Mouse (Mus musculus) MEL (cell line): ENCODE results near the gene Fut9. TPM values are rescaled to one million over a fixed set of nuclear protein-coding genes. Genes with fewer than 3 reads are reported as not detected.

Experiments used
- DNase-seq: peaks from one replicate; pipeline ENCODE4 v3.0.0; 2011; ENCODE audit warnings: low read depth, low spot score
- H3K27ac ChIP-seq: 2 replicates; pipeline ENCODE4 v1.5.1; 2012; ENCODE audit warnings: low read depth, mild to moderate bottlenecking, control low read depth, low read length, moderate library complexity; ENCODE audit not compliant: control insufficient read depth
- H3K27me3 ChIP-seq, 2 experiments: fragments of 150-350 bp in 1 of 2; sonication (generic) in 1 of 2; 2 replicates each; pipeline ENCODE4 v1.6.1; 2012; ENCODE audit warnings: low read length in 2 of 2, mild to moderate bottlenecking in 2 of 2, improper control_type of control experiment in 1 of 2, moderate library complexity in 1 of 2; ENCODE audit not compliant: insufficient read depth in 2 of 2, control insufficient read depth in 1 of 2
- H3K36me3 ChIP-seq, 2 experiments: 2 replicates each; pipeline ENCODE4 v1.6.1; 2012 to 2014; ENCODE audit warnings: low read length in 2 of 2, improper control_type of control experiment in 1 of 2, inconsistent platforms in 1 of 2, mild to moderate bottlenecking in 1 of 2; ENCODE audit not compliant: insufficient read depth in 2 of 2, control insufficient read depth in 1 of 2
- H3K4me1 ChIP-seq, 2 experiments: fragments of 150-350 bp in 1 of 2; sonication (generic) in 1 of 2; 2 replicates each; pipeline ENCODE4 v1.6.1; 2012; ENCODE audit warnings: low read length in 2 of 2, improper control_type of control experiment in 1 of 2, mild to moderate bottlenecking in 1 of 2; ENCODE audit not compliant: insufficient read depth in 2 of 2, control insufficient read depth in 1 of 2
- H3K4me3 ChIP-seq, 2 experiments: fragments of 150-350 bp in 1 of 2; sonication (generic) in 1 of 2; 2 replicates each; pipeline ENCODE4 v1.5.1; 2012; ENCODE audit warnings: low read depth in 2 of 2, low read length in 2 of 2, mild to moderate bottlenecking in 2 of 2, moderate library complexity in 2 of 2, control low read depth in 1 of 2, improper control_type of control experiment in 1 of 2; ENCODE audit not compliant: control insufficient read depth in 1 of 2, insufficient read depth in 1 of 2
- H3K79me2 ChIP-seq: 2 replicates; pipeline ENCODE4 v1.6.1; 2012; ENCODE audit warnings: mild to moderate bottlenecking, low read length, moderate library complexity; ENCODE audit not compliant: control insufficient read depth, poor library complexity, insufficient read depth
- H3K9ac ChIP-seq: 2 replicates; pipeline ENCODE4 v1.6.1; 2012; ENCODE audit warnings: low read depth, mild to moderate bottlenecking, control low read depth, low read length, moderate library complexity; ENCODE audit not compliant: control insufficient read depth, poor library complexity, severe bottlenecking
- H3K9me3 ChIP-seq: fragments of 150-350 bp; sonication (generic); replicated peaks from 2 replicates; pipeline ENCODE4 v1.6.1; 2012; ENCODE audit warnings: mild to moderate bottlenecking, low read length, improper control_type of control experiment, moderate library complexity; ENCODE audit not compliant: insufficient read depth
- BHLHE40 ChIP-seq: IDR thresholded peaks from 2 replicates; pipeline ENCODE4 v1.6.1; 2012; ENCODE audit warnings: low read depth, mild to moderate bottlenecking, inconsistent platforms, low read length, improper control_type of control experiment, borderline replicate concordance
- E2F4 ChIP-seq: IDR thresholded peaks from 2 replicates; pipeline ENCODE4 v1.6.1; 2011; ENCODE audit warnings: low read depth, low read length, improper control_type of control experiment, borderline replicate concordance
- EP300 ChIP-seq, 2 experiments: IDR thresholded peaks; 2 replicates each; pipeline ENCODE4 v1.6.1; 2011; ENCODE audit warnings: improper control_type of control experiment in 2 of 2, low read length in 2 of 2, low read depth in 1 of 2, mild to moderate bottlenecking in 1 of 2
- GABPA ChIP-seq: IDR thresholded peaks from 2 replicates; pipeline ENCODE4 v1.6.1; 2012; ENCODE audit warnings: low read depth, mild to moderate bottlenecking, inconsistent platforms, low read length, improper control_type of control experiment, moderate library complexity
- HCFC1 ChIP-seq: IDR thresholded peaks from 2 replicates; pipeline ENCODE4 v1.6.1; 2012; ENCODE audit warnings: low read depth, mild to moderate bottlenecking, inconsistent platforms, low read length, improper control_type of control experiment, moderate library complexity
- JUND ChIP-seq: IDR thresholded peaks from 2 replicates; pipeline ENCODE4 v1.6.1; 2011; ENCODE audit warnings: low read depth, mild to moderate bottlenecking, improper control_type of control experiment, low read length
- MXI1 ChIP-seq: IDR thresholded peaks from 2 replicates; pipeline ENCODE4 v1.6.1; 2011; ENCODE audit warnings: mild to moderate bottlenecking, low read depth, low read length, improper control_type of control experiment
- MYB ChIP-seq: IDR thresholded peaks from 2 replicates; pipeline ENCODE4 v1.6.1; 2011; ENCODE audit warnings: mild to moderate bottlenecking, low read depth, low read length, improper control_type of control experiment
- RCOR1 ChIP-seq: IDR thresholded peaks from 2 replicates; pipeline ENCODE4 v1.6.1; 2012; ENCODE audit warnings: low read depth, mild to moderate bottlenecking, inconsistent platforms, low read length, improper control_type of control experiment
- SMC3 ChIP-seq: IDR thresholded peaks from 2 replicates; pipeline ENCODE4 v1.6.1; 2011; ENCODE audit warnings: low read depth, low read length, improper control_type of control experiment
- TCF12 ChIP-seq: IDR thresholded peaks from 2 replicates; pipeline ENCODE4 v1.6.1; 2014; ENCODE audit warnings: low read depth, mild to moderate bottlenecking, inconsistent platforms, low read length, improper control_type of control experiment, moderate library complexity
- USF2 ChIP-seq, 2 experiments: IDR thresholded peaks; 2 replicates each; pipeline ENCODE4 v1.6.1; 2011 to 2012; ENCODE audit warnings: improper control_type of control experiment in 2 of 2, low read length in 2 of 2, borderline replicate concordance in 1 of 2, inconsistent platforms in 1 of 2, low read depth in 1 of 2, mild to moderate bottlenecking in 1 of 2; ENCODE audit not compliant: insufficient read depth in 1 of 2
- ZC3H11A ChIP-seq: IDR thresholded peaks from 2 replicates; pipeline ENCODE4 v1.6.1; 2012; ENCODE audit warnings: low read depth, mild to moderate bottlenecking, inconsistent platforms, low read length, improper control_type of control experiment
- ZMIZ1 ChIP-seq: IDR thresholded peaks from 2 replicates; pipeline ENCODE4 v1.6.1; 2012; ENCODE audit warnings: low read depth, mild to moderate bottlenecking, inconsistent platforms, low read length, improper control_type of control experiment, moderate library complexity
- polyA plus RNA-seq, 2 experiments: library from polyadenylated mRNA; stranded (reverse) in 1 of 2; unstranded in 1 of 2; fragments of >175 nt in 1 of 2; fragments of >200 nt in 1 of 2; gene quantifications; 2 replicates each; pipeline versions ENCODE4 v1.2.1 to v1.2.4; 2012; ENCODE audit warnings: low replicate concordance in 2 of 2, low read depth in 1 of 2; ENCODE audit not compliant: insufficient read length in 2 of 2, insufficient read depth in 1 of 2, missing spikeins in 1 of 2
- total RNA-seq: library from RNA; depleted of rRNA; stranded (reverse); fragments of 300-350 nt; gene quantifications from 2 replicates; pipeline ENCODE4 v1.2.3, GENCODE M21; 2012

Gene Fut9
- total and polyA plus RNA-seq, 3 experiments: not detected

GRCm38 (mm10) chr4:25810058-25810457 lies 10.0 kb upstream of the Fut9 start:
- Histone ChIP-seq H3K4me3 (no peak overlapping the region), H3K4me1 (no peaks in the 10 kb centered on the region), H3K36me3 (no peaks in the 10 kb centered on the region), H3K79me2 (no peaks in the 10 kb centered on the region), H3K9me3 (no peaks in the 10 kb centered on the region)
- TF ChIP-seq RCOR1 (no peak), BHLHE40 (no peak)
- TF ChIP-seq, all 39 proteins: peak for 0
- Histone ChIP-seq H3K9ac (no peak overlapping the region), H3K27me3 (no peaks in the 10 kb centered on the region), H3K27ac (no peak overlapping the region)
- no peak for DNase-seq

GRCm38 (mm10) chr4:25801751-25802150 lies 1.7 kb upstream of the Fut9 start:
- no peaks in the 10 kb centered on the region for H3K36me3 ChIP-seq
- no peak for DNase-seq
- no peak for TF ChIP-seq USF2 (IDR thresholded peaks at IDR 0.05; ENCODE audit: borderline replicate concordance in 1 of 2, insufficient read depth in 1 of 2, low read depth in 1 of 2, low read length in 2 of 2)
- TF ChIP-seq, all 39 proteins: peak for 0
- Histone ChIP-seq H3K27me3 (no peaks in the 10 kb centered on the region; a peak in 1 of 4 replicates), H3K4me3 (no peak overlapping the region), H3K9ac (no peak overlapping the region), H3K79me2 (no peaks in the 10 kb centered on the region), H3K9me3 (no peaks in the 10 kb centered on the region), H3K27ac (no peak overlapping the region), H3K4me1 (no peaks in the 10 kb centered on the region)

GRCm38 (mm10) chr4:25800284-25800616 lies 206 bp upstream of the Fut9 start:
- no peak overlapping the region for H3K4me3 ChIP-seq
- no peak for DNase-seq
- H3K79me2 ChIP-seq: no peaks in the 10 kb centered on the region
- no peaks in the 10 kb centered on the region for H3K9me3 ChIP-seq
- H3K36me3 ChIP-seq: no peaks in the 10 kb centered on the region
- no peaks in the 10 kb centered on the region for H3K4me1 ChIP-seq
- no peak overlapping the region for H3K27ac ChIP-seq
- no peaks in the 10 kb centered on the region; a peak in 1 of 4 replicates for H3K27me3 ChIP-seq
- TF ChIP-seq SMC3 (no peak), JUND (no peak), GABPA (no peak), MXI1 (no peak), BHLHE40 (no peak), ZC3H11A (no peak), TCF12 (no peak), ZMIZ1 (no peak), EP300 (IDR thresholded peaks at IDR 0.05; ENCODE audit: low read depth in 1 of 2, low read length in 2 of 2) (no peak), MYB (no peak), E2F4 (no peak), HCFC1 (no peak)
- TF ChIP-seq, all 39 proteins: peak for 0
- H3K9ac ChIP-seq: no peak overlapping the region
